Mouse (Mus musculus): ENCODE measurements around the gene Praf2.

- TF ChIP-seq POLR2A (IDR thresholded peaks at IDR 0.05; ENCODE audit: low read depth, low read length) (no peak), CTCF (IDR thresholded peaks at IDR 0.05; ENCODE audit: borderline replicate concordance, insufficient read depth, low read length) (no peak)
Measured at GRCm38 (mm10) chrX:7721514-7722281, 6.5 kb upstream of the Praf2 start, which contains the start of gene Gm45208.

All from embryonic fibroblast, embryonic 13.5 days (primary cell).